Mouse (Mus musculus) hindbrain, embryonic 11.5 days (tissue): ENCODE data around the gene Cdh13. TPM values are rescaled to one million over a fixed set of nuclear protein-coding genes. Genes with fewer than 3 reads are reported as not detected.

Experiments
- ATAC-seq: fragments of 200-750 bp; cut with Nextera tagmentation; 2 replicates; pipeline ENCODE4 v1.8.0; 2017; ENCODE audit warnings: mild to moderate bottlenecking, moderate TSS enrichment, moderate library complexity; ENCODE audit not compliant: low FRiP score
- DNase-seq: peaks from one replicate; pipeline ENCODE4 v3.0.0-alpha.2; 2015; ENCODE audit warnings: low spot score
- H3K27ac ChIP-seq: fragments of 300-500 bp; sonication (generic); 2 replicates; pipeline ENCODE4 v1.5.1; 2014; ENCODE audit warnings: mild to moderate bottlenecking, low read depth, low read length
- H3K27me3 ChIP-seq: fragments of 300-500 bp; sonication (generic); 2 replicates; pipeline ENCODE4 v1.6.1; 2014; ENCODE audit warnings: mild to moderate bottlenecking, low read length, moderate library complexity, mixed read lengths; ENCODE audit not compliant: control insufficient read depth, insufficient read depth
- H3K36me3 ChIP-seq: fragments of 300-500 bp; sonication (generic); 2 replicates; pipeline ENCODE4 v1.6.1; 2014; ENCODE audit warnings: mild to moderate bottlenecking, low read length, moderate library complexity, mixed read lengths; ENCODE audit not compliant: control insufficient read depth, insufficient read depth
- H3K4me1 ChIP-seq: fragments of 300-500 bp; sonication (generic); replicated peaks from 2 replicates; pipeline ENCODE4 v1.6.1; 2014; ENCODE audit warnings: low read length, mixed read lengths; ENCODE audit not compliant: control insufficient read depth, insufficient read depth
- H3K4me2 ChIP-seq: fragments of 300-500 bp; sonication (generic); replicated peaks from 2 replicates; pipeline ENCODE4 v1.6.1; 2014; ENCODE audit warnings: mild to moderate bottlenecking, low read depth, low read length
- H3K4me3 ChIP-seq: fragments of 300-500 bp; sonication (generic); 2 replicates; pipeline ENCODE4 v1.5.1; 2014; ENCODE audit warnings: low read depth, low read length
- H3K9ac ChIP-seq: fragments of 300-500 bp; sonication (generic); 2 replicates; pipeline ENCODE4 v1.6.1; 2014; ENCODE audit warnings: low read depth, low read length
- H3K9me3 ChIP-seq: fragments of 300-500 bp; sonication (generic); 2 replicates; pipeline ENCODE4 v1.6.1; 2016; ENCODE audit warnings: low read length; ENCODE audit not compliant: control insufficient read depth
- WGBS: fragments of 180-500 bp; shearing (Covaris S2); extraction: QIAGEN DNeasy Blood & Tissue Kit; methylation state at CpG from one replicate; pipeline ENCODE4 v1.1.7; 2014; 5-methylcytosine and 5-hydroxymethylcytosine counted together
- polyA plus RNA-seq: library from polyadenylated mRNA; unstranded; fragments of >200 nt; fragmentation: Nextera tagmentation; extraction: Ambion mirVana; gene quantifications from 2 replicates; pipeline ENCODE4 v1.2.1, GENCODE M21; 2014

The Cdh13 gene
- polyA plus RNA-seq, 1 experiment from 2014 or later: 14.6 TPM

DNA sequence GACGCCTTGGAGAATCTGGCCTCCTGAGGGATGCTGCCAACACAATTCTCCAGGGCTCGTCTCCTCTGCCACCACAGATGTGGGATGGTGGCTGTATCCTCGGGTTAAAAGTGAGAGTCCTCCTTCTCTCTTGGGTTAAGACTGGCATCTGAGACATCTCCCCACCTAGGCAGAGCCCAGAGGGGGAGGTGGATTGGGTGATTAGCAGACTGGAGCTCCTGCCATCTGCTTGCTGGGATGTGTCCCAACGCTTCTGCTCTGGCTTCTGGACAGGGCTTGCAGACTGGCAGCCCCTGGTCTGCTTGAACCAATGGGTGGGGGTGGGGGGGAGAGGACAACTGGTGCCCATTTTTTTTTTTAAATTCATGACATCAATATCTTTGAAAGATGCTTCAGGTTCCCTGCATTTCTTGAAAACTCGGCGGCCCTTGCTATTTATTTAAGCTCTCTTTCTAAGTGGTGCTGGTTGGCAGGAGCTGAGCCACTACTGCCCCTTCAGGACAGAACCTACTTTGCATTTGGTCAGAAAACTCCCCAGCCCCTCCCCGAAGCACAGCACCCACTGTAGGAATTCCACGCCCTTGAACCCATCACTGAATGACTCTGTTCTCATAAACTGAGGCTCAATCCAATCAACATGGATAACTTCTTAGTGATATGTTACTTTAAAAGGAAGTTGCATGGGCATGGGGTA, 4.9 kb downstream of the Cdh13 start:
- H3K9ac ChIP-seq: no peak overlapping the region
- no peak for ATAC-seq
- no peak overlapping the region for H3K4me2 ChIP-seq
- WGBS: 79% methylated on average over 8 of the region's 8 CpGs
- no peak for DNase-seq
- H3K4me3 ChIP-seq: no peak overlapping the region
- H3K36me3 ChIP-seq: no peaks in the 10 kb centered on the region
- peaks cover 8% of the 10 kb centered on the region; the same call in 1 of the 2 replicates for H3K27me3 ChIP-seq
- 0 out of 2 replicates have a peak, but pooled peaks cover 3% of the 10 kb centered on the region for H3K4me1 ChIP-seq
- H3K9me3 ChIP-seq: no peaks in the 10 kb centered on the region
- H3K27ac ChIP-seq: no peak overlapping the region

DNA sequence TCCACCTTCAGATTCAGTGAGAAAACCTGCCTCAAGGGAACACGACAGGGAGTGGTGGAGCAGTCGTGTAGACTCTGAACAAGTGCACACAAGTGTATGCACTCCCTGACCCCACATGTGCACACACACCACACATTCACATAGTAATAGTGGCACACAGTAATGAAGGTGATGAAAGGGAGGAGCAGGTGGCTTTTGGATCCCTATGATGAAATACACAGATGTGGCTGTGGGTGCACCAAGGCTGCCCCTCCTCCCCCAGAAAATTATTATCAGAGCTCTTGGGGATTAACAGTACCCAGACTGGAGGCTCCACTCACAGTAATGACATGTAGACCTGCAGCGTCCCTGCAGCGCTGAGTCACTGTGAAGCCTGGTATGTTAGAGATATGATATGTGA, 5.6 kb downstream of the Cdh13 start:
- ATAC-seq (no peak), DNase-seq (no peak)
- H3K27ac ChIP-seq: no peak overlapping the region
- no peaks in the 10 kb centered on the region for H3K36me3 ChIP-seq
- no peak overlapping the region for H3K4me2 ChIP-seq
- H3K4me1 ChIP-seq: 0 out of 2 replicates have a peak, but pooled peaks cover 3% of the 10 kb centered on the region
- no peak overlapping the region for H3K9ac ChIP-seq
- peaks cover 8% of the 10 kb centered on the region; the same call in 1 of the 2 replicates for H3K27me3 ChIP-seq
- H3K4me3 ChIP-seq: no peak overlapping the region
- WGBS: 93% methylated on average over 4 of the region's 4 CpGs
- no peaks in the 10 kb centered on the region for H3K9me3 ChIP-seq

DNA sequence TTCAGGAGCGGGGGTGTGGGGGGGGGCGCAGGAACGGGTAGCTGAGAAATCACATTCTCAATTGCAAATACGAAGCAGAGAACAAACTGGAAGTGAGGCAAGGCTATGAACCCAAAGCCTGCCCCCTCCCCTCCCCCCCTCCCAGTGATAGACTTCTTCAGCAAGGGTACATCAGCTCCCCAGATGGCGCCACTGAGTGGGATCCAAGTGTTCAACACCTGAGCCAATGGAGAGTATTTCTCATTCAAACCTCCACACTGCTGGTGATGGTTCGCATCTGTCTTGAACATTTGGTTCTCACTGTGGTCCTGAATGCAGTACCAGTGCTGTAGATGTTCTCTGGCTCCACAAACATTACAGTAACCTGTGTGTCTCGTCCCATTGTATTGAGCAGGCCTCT, 6.0 kb downstream of the Cdh13 start:
- ATAC-seq: no peak
- H3K36me3 ChIP-seq: no peaks in the 10 kb centered on the region
- WGBS: 87% methylated on average over 7 of the region's 7 CpGs

GRCm38 (mm10) chr8:118290266-118290665, 6.7 kb downstream of the Cdh13 start:
- Histone ChIP-seq H3K9ac (no peak overlapping the region), H3K27ac (no peak overlapping the region), H3K27me3 (peaks cover 5% of the 10 kb centered on the region; the same call in 1 of the 2 replicates), H3K4me3 (no peak overlapping the region), H3K36me3 (no peaks in the 10 kb centered on the region), H3K4me2 (no peak overlapping the region), H3K9me3 (no peaks in the 10 kb centered on the region), H3K4me1 (no peaks in the 10 kb centered on the region)
- WGBS: 63% methylated on average over 6 of the region's 6 CpGs
- ATAC-seq: no peak
- no peak for DNase-seq

More for the DNA sequence above, 6.0 kb downstream of the Cdh13 start:
- Histone ChIP-seq H3K4me2 (no peak overlapping the region), H3K9me3 (no peaks in the 10 kb centered on the region), H3K9ac (no peak overlapping the region), H3K27me3 (peaks cover 8% of the 10 kb centered on the region; the same call in 1 of the 2 replicates), H3K4me1 (0 out of 2 replicates have a peak, but pooled peaks cover 3% of the 10 kb centered on the region), H3K4me3 (no peak overlapping the region), H3K27ac (no peak overlapping the region)
- DNase-seq: no peak

DNA sequence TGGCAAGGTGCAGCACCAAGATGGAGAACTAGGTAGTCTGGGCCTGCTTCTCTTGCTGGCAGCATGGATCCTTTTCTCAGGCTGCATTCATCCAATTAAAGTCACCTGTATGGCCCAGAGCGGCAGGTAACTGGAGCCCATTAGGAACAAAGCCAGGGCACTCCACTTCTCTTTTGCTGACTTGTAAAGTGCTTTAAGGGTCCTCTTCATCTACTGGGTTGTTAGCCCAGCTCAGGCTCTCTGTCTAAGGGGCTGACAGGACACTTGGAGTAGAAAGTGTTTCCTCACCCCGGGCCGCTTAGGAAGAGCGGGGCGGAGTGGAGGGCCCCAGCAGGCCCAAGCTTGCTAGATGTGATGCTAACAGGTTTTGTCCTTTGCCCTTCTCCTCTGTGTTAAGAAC, 12.9 kb downstream of the Cdh13 start:
- Histone ChIP-seq H3K4me2 (no peak overlapping the region), H3K4me1 (no peaks in the 10 kb centered on the region), H3K27me3 (no peaks in the 10 kb centered on the region), H3K9me3 (no peaks in the 10 kb centered on the region), H3K27ac (no peak overlapping the region), H3K9ac (no peak overlapping the region), H3K4me3 (no peak overlapping the region), H3K36me3 (no peaks in the 10 kb centered on the region)
- ATAC-seq (no peak), DNase-seq (no peak)
- 98% methylated on average over 5 of the region's 5 CpGs for WGBS

- no peaks in the 10 kb centered on the region for H3K9me3 ChIP-seq
- ATAC-seq: no peak
- WGBS: 85% methylated on average over 10 of the region's 10 CpGs
- H3K36me3 ChIP-seq: no peaks in the 10 kb centered on the region
- H3K4me1 ChIP-seq: no peaks in the 10 kb centered on the region
- DNase-seq: no peak
- no peak overlapping the region for H3K9ac ChIP-seq
- H3K27ac ChIP-seq: no peak overlapping the region
- H3K27me3 ChIP-seq: no peaks in the 10 kb centered on the region
- no peak overlapping the region for H3K4me3 ChIP-seq
- H3K4me2 ChIP-seq: no peak overlapping the region
These were observed 23.4 kb downstream of the Cdh13 start for GRCm38 (mm10) chr8:118306957-118307356.

DNA sequence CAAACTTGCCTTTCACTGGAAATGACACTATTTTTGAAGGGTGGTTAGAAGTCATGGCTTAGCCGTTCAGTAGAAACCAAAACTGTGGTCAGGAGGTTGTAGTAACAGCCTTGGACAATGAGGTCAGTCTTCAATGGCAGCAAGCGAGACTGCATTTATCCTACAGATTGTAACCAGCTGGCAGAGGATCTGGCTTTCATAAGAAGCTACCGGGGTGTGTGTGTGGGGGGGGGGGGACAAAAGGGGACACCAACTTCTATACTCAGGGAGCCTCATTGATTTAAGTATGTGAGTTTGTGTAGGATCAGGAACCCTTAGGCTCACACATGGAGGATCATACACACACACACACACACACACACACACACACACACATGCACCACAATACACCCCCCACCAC, 25.6 kb downstream of the Cdh13 start:
- 55% methylated on average over 3 of the region's 3 CpGs for WGBS
- DNase-seq: no peak
- no peak overlapping the region for H3K4me2 ChIP-seq
- no peak overlapping the region for H3K9ac ChIP-seq
- no peaks in the 10 kb centered on the region for H3K9me3 ChIP-seq
- H3K4me1 ChIP-seq: no peaks in the 10 kb centered on the region
- no peak overlapping the region for H3K27ac ChIP-seq
- H3K27me3 ChIP-seq: no peaks in the 10 kb centered on the region
- H3K36me3 ChIP-seq: no peaks in the 10 kb centered on the region
- ATAC-seq: no peak
- H3K4me3 ChIP-seq: no peak overlapping the region

- Histone ChIP-seq H3K9me3 (no peaks in the 10 kb centered on the region), H3K4me3 (no peak overlapping the region), H3K9ac (no peak overlapping the region), H3K27ac (no peak overlapping the region), H3K27me3 (no peaks in the 10 kb centered on the region), H3K4me1 (no peaks in the 10 kb centered on the region), H3K36me3 (no peaks in the 10 kb centered on the region), H3K4me2 (no peak overlapping the region)
- no peak for DNase-seq
- WGBS: 84% methylated on average over 17 of the region's 17 CpGs
- ATAC-seq: no peak
These were observed 30.1 kb downstream of the Cdh13 start for GRCm38 (mm10) chr8:118313426-118314187.

GRCm38 (mm10) chr8:118314188-118314563, 30.6 kb downstream of the Cdh13 start:
- Histone ChIP-seq H3K9ac (no peak overlapping the region), H3K27ac (no peak overlapping the region), H3K4me2 (no peak overlapping the region), H3K9me3 (no peaks in the 10 kb centered on the region), H3K4me1 (no peaks in the 10 kb centered on the region), H3K27me3 (no peaks in the 10 kb centered on the region), H3K4me3 (no peak overlapping the region), H3K36me3 (no peaks in the 10 kb centered on the region)
- 87% methylated on average over 6 of the region's 6 CpGs for WGBS
- DNase-seq: no peak
- ATAC-seq: no peak
